ENCODE assay signal across 21 mouse cellular contexts in genomic region chr17:5185501-5185900, GRCm38 (mm10).
A peak's percentile ranks its signal among the peaks of the same experiment; 100 is the strongest.
DNase-seq lines count a peak whose midpoint lies in the region; TF ChIP-seq lines count a peak whose summit lies in the region.
"Had no signal": no experiment of that assay in that cellular context is flagged by ENCODE, and none has a peak within 500 bp of the region (broad histone marks: within the 10 kb centered on the region; RNA-seq: fewer than 3 reads in every experiment).

No protein-coding gene starts in this region.

- 0 out of 2 replicates have a peak, but pooled peaks have one; percentile 37 for TF ChIP-seq EP300 in CH12.LX (IDR thresholded peaks at IDR 0.05; ENCODE audit: low read length)

- WGBS in spleen, adult 2 months: 27% methylated on average over 4 of the region's 4 CpGs

- in situ Hi-C loops in CH12.LX (cut with MboI; ENCODE audit: low pct_ligation_motif_present, low pct_unique_long_range_greater_than_20kb, low sequenced_read_pairs): no loop called here

- peak overlapping the region; percentile 9 for H3K4me2 ChIP-seq in CH12.LX (ENCODE audit: insufficient read depth, low read depth, poor library complexity, severe bottlenecking)
- H3K4me2 ChIP-seq: embryonic facial prominence, embryonic 12.5 days; forebrain, embryonic 13.5 days; forebrain, embryonic 15.5 days had no signal

- peaks cover 25% of the 10 kb centered on the region; the same call in 1 of the 2 replicates for H3K4me1 ChIP-seq in spleen, adult 2 months (ENCODE audit: control insufficient read depth, insufficient read depth, insufficient read length)
- H3K4me1 ChIP-seq in CH12.LX (ENCODE audit: control insufficient read depth in 1 of 2, insufficient read depth in 2 of 2): peaks cover 29 to 88% of the 10 kb centered on the region in 2 experiments

- H3K9ac ChIP-seq in CH12.LX (ENCODE audit: insufficient read depth, low read depth): 0 out of 2 replicates have a peak overlapping the region, but pooled peaks have one; percentile 0
- H3K9ac ChIP-seq: embryonic facial prominence, embryonic 12.5 days; forebrain, embryonic 13.5 days; forebrain, embryonic 15.5 days; forebrain, postnatal 0 days had no signal

- no peak for TF ChIP-seq CTCF in spleen, adult 2 months (IDR thresholded peaks at IDR 0.05; ENCODE audit: extremely low read depth, insufficient read depth, insufficient read length, insufficient replicate concordance)
- TF ChIP-seq CTCF in CH12.LX (conservative IDR thresholded peaks at IDR 0.05 in 1 of 2, IDR thresholded peaks at IDR 0.05 in 1 of 2; ENCODE audit: low read depth in 2 of 2, low read length in 2 of 2): no peak

- no peaks in the 10 kb centered on the region for H3K36me3 ChIP-seq in spleen, adult 2 months (ENCODE audit: control insufficient read depth, insufficient read depth, low read length)
- H3K36me3 ChIP-seq in CH12.LX (replicated peaks in 1 of 2; ENCODE audit: control insufficient read depth in 1 of 2, insufficient read depth in 1 of 2, low read length in 1 of 2): peaks cover 0 to 8% of the 10 kb centered on the region in 2 experiments
- no peaks in the 10 kb centered on the region for H3K36me3 ChIP-seq in splenic B cell, adult 2 months (ENCODE audit: control insufficient read depth, insufficient read depth, low read length, poor library complexity, severe bottlenecking)
- H3K36me3 ChIP-seq: embryonic facial prominence, embryonic 10.5 days; embryonic facial prominence, embryonic 12.5 days; forebrain, embryonic 15.5 days had no signal

- no peaks in the 10 kb centered on the region for H3K79me2 ChIP-seq in CH12.LX (replicated peaks; ENCODE audit: control insufficient read depth, extremely low read depth, insufficient read depth, poor library complexity, severe bottlenecking)

- H3K27ac ChIP-seq in spleen, adult 2 months (ENCODE audit: insufficient read depth, low read length): peak overlapping the region; percentile 77
- H3K27ac ChIP-seq in CH12.LX (ENCODE audit: insufficient read depth, low read depth): no peak overlapping the region
- H3K27ac ChIP-seq: embryonic facial prominence, embryonic 10.5 days; embryonic facial prominence, embryonic 12.5 days; forebrain, embryonic 13.5 days; forebrain, embryonic 15.5 days had no signal

- no peak for TF ChIP-seq POLR2A in spleen, adult 2 months (IDR thresholded peaks at IDR 0.05; ENCODE audit: low read depth, low read length)
- TF ChIP-seq POLR2A in CH12.LX (IDR thresholded peaks at IDR 0.05; ENCODE audit: low read depth, low read length): no peak

- TF ChIP-seq RAD21 in CH12.LX (IDR thresholded peaks at IDR 0.05; ENCODE audit: low read depth, low read length): no peak

- H3K9me3 ChIP-seq in CH12.LX (replicated peaks; ENCODE audit: low read length): no peaks in the 10 kb centered on the region
- H3K9me3 ChIP-seq: embryonic facial prominence, embryonic 10.5 days; embryonic facial prominence, embryonic 12.5 days; forebrain, embryonic 13.5 days; forebrain, embryonic 15.5 days had no signal

- dilution Hi-C loops in CH12.LX (cut with MboI; ENCODE audit: extremely low pct_ligation_motif_present, extremely low pct_unique_long_range_greater_than_20kb, low sequenced_read_pairs): no loop called here

- no peak overlapping the region for H3K4me3 ChIP-seq in spleen, adult 2 months (ENCODE audit: extremely low read depth, insufficient read depth, insufficient read length)
- no peak overlapping the region for H3K4me3 ChIP-seq in CH12.LX (replicated peaks in 1 of 3; ENCODE audit: low read depth in 2 of 3, low read length in 2 of 3, poor library complexity in 1 of 3)
- H3K4me3 ChIP-seq: embryonic facial prominence, embryonic 10.5 days; embryonic facial prominence, embryonic 12.5 days; forebrain, embryonic 13.5 days; forebrain, embryonic 15.5 days had no signal

- DNase-seq in spleen, adult 2 months (ENCODE audit: low read depth in 1 of 2, low spot score in 2 of 2): no peak
- no peak for DNase-seq in spleen, postnatal 10 days (ENCODE audit: low spot score in 2 of 2)
- DNase-seq in A20 (ENCODE audit: low read depth, low spot score): peak; percentile 80
- peak; percentile 44 for DNase-seq in CH12.LX (ENCODE audit: extremely low read depth)
- DNase-seq in splenic B cell, adult 2 months (ENCODE audit: low read depth, low spot score): peak; percentile 59
- no peak for DNase-seq in gastrocnemius, adult 8-10 months (ENCODE audit: low spot score in 2 of 2)
- no peak for DNase-seq in layer of hippocampus, postnatal 14 days (ENCODE audit: low spot score in 2 of 2)
- DNase-seq: adrenal gland, adult 2 months; adrenal gland, postnatal 10 days; adrenal gland, postnatal 25 days; B cell, adult 2 months; cerebellum, adult 11-12 months; cerebellum, adult 2 months; cerebellum, adult 9-10 months; cerebellum, postnatal 10 days; cerebellum, postnatal 25 days; forebrain, postnatal 0 days had no signal

- no peaks in the 10 kb centered on the region for H3K27me3 ChIP-seq in spleen, adult 2 months (ENCODE audit: control insufficient read depth, insufficient read depth, low read length)
- no peaks in the 10 kb centered on the region for H3K27me3 ChIP-seq in CH12.LX (replicated peaks)
- H3K27me3 ChIP-seq in splenic B cell, adult 2 months (ENCODE audit: control insufficient read depth, insufficient read depth, low read length, poor library complexity, severe bottlenecking): no peaks in the 10 kb centered on the region
- H3K27me3 ChIP-seq: embryonic facial prominence, embryonic 12.5 days; forebrain, embryonic 13.5 days; forebrain, embryonic 15.5 days had no signal

TF ChIP-seq in CH12.LX, 34 proteins besides CTCF, POLR2A, EP300 and RAD21:
- TF ChIP-seq IRF4 (IDR thresholded peaks at IDR 0.05; ENCODE audit: low read depth, low read length) (0 out of 2 replicates have a peak, but pooled peaks have one; percentile 24), MAX (IDR thresholded peaks at IDR 0.05; ENCODE audit: low read length) (no peak), TBP (conservative IDR thresholded peaks at IDR 0.05; ENCODE audit: low read depth, low read length) (0 out of 2 replicates have a peak, but pooled peaks have one; percentile 32)
TF ChIP-seq in CH12.LX: peak in this region for 2.

Comparison
In these comparisons a context has a peak if more than half of its experiments do, and no peak if none do; other contexts are left out.
1. DNase-seq: peak in A20 (single experiment), CH12.LX (single experiment) and splenic B cell, adult 2 months (single experiment); none in spleen, adult 2 months (0 of 2), spleen, postnatal 10 days (0 of 2), gastrocnemius, adult 8-10 months (0 of 2) and layer of hippocampus, postnatal 14 days (0 of 2).